Mouse (Mus musculus): ENCODE measurements around the gene Trpm2. TPM values are rescaled to one million over a fixed set of nuclear protein-coding genes. Genes with fewer than 3 reads are reported as not detected.
"Not testable (repeated sequence)": the region's sequence is repeated elsewhere in the genome, so short reads cannot be mapped to it uniquely, and the experiment has no call there.

Trpm2 gene
- 0.01 and 0.02 TPM in 2 replicates for polyA plus RNA-seq (2012)

- peaks cover 41% of the 10 kb centered on the region for H3K27me3 ChIP-seq (ENCODE audit: control insufficient read depth)
- TF ChIP-seq TAL1 (IDR thresholded peaks at IDR 0.05; ENCODE audit: low read length) (no peak), GATA1 (IDR thresholded peaks at IDR 0.05; ENCODE audit: low read length) (no peak)
- no peak within 1 kb of the TSS for H3K4me3 ChIP-seq (replicated peaks)
- no peaks in the 10 kb centered on the region for H3K36me3 ChIP-seq (ENCODE audit: control insufficient read depth)
- H3K9me3 ChIP-seq (ENCODE audit: control insufficient read depth, low read length) = no peaks in the 10 kb centered on the region
- H3K4me1 ChIP-seq (ENCODE audit: control insufficient read depth) = no peaks in the 10 kb centered on the region; the same call in 1 of the 2 replicates
Measured at GRCm38 (mm10) chr10:77970481-77970880, at the start of gene Trpm2. TSS of gene Trpm2 (minus strand) at chr10:77970563.

- Histone ChIP-seq H3K4me1 (ENCODE audit: control insufficient read depth) (peaks cover 16% of the 10 kb centered on the region), H3K27me3 (ENCODE audit: control insufficient read depth) (peaks cover 15% of the 10 kb centered on the region)
- not testable (repeated sequence) for H3K36me3 ChIP-seq (ENCODE audit: control insufficient read depth); H3K4me3 ChIP-seq (replicated peaks); H3K9me3 ChIP-seq (ENCODE audit: control insufficient read depth, low read length)
Measured at GRCm38 (mm10) chr10:78019984-78020383, 49.6 kb upstream of the Trpm2 start.

DNA sequence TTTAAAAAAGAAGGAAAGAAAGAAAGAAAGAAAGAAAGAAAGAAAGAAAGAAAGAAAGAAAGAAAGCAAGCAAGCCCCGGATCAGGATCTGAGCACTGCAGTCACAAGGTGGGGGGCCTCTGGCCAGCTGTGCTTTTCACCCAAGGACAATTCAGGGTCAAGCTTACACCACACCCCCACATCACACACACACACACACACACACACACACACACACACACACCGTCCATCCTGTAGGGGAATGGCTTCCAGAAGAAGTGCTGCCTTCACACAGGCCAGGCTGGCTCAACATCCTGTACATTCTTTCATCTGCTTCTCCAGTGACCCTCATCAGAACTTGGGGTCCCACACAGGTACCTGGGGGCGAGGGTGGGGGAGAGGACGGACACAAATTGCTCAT is 48.9 kb upstream of the Trpm2 start:
- H3K4me1 ChIP-seq (ENCODE audit: control insufficient read depth) = peaks cover 16% of the 10 kb centered on the region
- no peaks in the 10 kb centered on the region for H3K36me3 ChIP-seq (ENCODE audit: control insufficient read depth)
- TF ChIP-seq GATA1 (IDR thresholded peaks at IDR 0.05; ENCODE audit: low read length) (no peak), TAL1 (IDR thresholded peaks at IDR 0.05; ENCODE audit: low read length) (no peak)
- H3K27me3 ChIP-seq (ENCODE audit: control insufficient read depth) = peaks cover 15% of the 10 kb centered on the region
- H3K4me3 ChIP-seq (replicated peaks) = no peak overlapping the region
- H3K9me3 ChIP-seq (ENCODE audit: control insufficient read depth, low read length) = no peaks in the 10 kb centered on the region

DNA sequence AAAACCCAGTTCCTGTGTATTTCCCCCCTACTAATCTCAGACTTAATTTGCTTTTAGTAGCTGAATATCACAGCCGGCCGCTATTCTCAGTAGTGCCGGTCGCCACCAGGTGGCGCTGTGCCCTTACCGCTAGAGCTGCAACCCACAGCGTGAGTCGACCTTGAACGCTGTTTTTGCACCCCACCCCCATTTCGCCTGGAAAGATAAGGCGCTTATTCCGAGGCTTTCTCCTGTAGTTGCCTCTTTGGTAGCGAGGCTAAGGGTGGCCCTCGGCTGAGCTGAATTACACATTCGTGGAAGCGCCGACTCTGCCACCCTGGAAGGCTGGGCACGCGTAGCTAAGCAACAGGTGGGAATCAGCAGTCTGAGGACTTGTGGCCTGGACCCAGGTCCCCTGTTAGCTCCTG is 48.4 kb upstream of the Trpm2 start:
- TF ChIP-seq GATA1 (IDR thresholded peaks at IDR 0.05; ENCODE audit: low read length) (peak; percentile 73), TAL1 (IDR thresholded peaks at IDR 0.05; ENCODE audit: low read length) (no peak)
- Histone ChIP-seq H3K9me3 (ENCODE audit: control insufficient read depth, low read length) (no peaks in the 10 kb centered on the region), H3K4me3 (replicated peaks) (peak overlapping the region; percentile 56), H3K4me1 (ENCODE audit: control insufficient read depth) (peaks cover 16% of the 10 kb centered on the region), H3K27me3 (ENCODE audit: control insufficient read depth) (peaks cover 15% of the 10 kb centered on the region), H3K36me3 (ENCODE audit: control insufficient read depth) (no peaks in the 10 kb centered on the region)

- no peak for TF ChIP-seq GATA1 (IDR thresholded peaks at IDR 0.05; ENCODE audit: low read length)
- no peaks in the 10 kb centered on the region for H3K9me3 ChIP-seq (ENCODE audit: control insufficient read depth, low read length)
- H3K4me1 ChIP-seq (ENCODE audit: control insufficient read depth) = peaks cover 26% of the 10 kb centered on the region
- H3K4me3 ChIP-seq (replicated peaks) = no peak overlapping the region
- H3K36me3 ChIP-seq (ENCODE audit: control insufficient read depth) = no peaks in the 10 kb centered on the region
- H3K27me3 ChIP-seq (ENCODE audit: control insufficient read depth) = peaks cover 15% of the 10 kb centered on the region
Measured at GRCm38 (mm10) chr10:78016366-78016765, 46.0 kb upstream of the Trpm2 start.

- H3K27me3 ChIP-seq (ENCODE audit: control insufficient read depth) = peaks cover 15% of the 10 kb centered on the region
- TF ChIP-seq TAL1 (IDR thresholded peaks at IDR 0.05; ENCODE audit: low read length) (no peak), GATA1 (IDR thresholded peaks at IDR 0.05; ENCODE audit: low read length) (no peak)
- no peak overlapping the region for H3K4me3 ChIP-seq (replicated peaks)
- peaks cover 31% of the 10 kb centered on the region for H3K4me1 ChIP-seq (ENCODE audit: control insufficient read depth)
- no peaks in the 10 kb centered on the region for H3K9me3 ChIP-seq (ENCODE audit: control insufficient read depth, low read length)
- no peaks in the 10 kb centered on the region for H3K36me3 ChIP-seq (ENCODE audit: control insufficient read depth)
Measured at GRCm38 (mm10) chr10:78015489-78015888, 45.1 kb upstream of the Trpm2 start.

DNA sequence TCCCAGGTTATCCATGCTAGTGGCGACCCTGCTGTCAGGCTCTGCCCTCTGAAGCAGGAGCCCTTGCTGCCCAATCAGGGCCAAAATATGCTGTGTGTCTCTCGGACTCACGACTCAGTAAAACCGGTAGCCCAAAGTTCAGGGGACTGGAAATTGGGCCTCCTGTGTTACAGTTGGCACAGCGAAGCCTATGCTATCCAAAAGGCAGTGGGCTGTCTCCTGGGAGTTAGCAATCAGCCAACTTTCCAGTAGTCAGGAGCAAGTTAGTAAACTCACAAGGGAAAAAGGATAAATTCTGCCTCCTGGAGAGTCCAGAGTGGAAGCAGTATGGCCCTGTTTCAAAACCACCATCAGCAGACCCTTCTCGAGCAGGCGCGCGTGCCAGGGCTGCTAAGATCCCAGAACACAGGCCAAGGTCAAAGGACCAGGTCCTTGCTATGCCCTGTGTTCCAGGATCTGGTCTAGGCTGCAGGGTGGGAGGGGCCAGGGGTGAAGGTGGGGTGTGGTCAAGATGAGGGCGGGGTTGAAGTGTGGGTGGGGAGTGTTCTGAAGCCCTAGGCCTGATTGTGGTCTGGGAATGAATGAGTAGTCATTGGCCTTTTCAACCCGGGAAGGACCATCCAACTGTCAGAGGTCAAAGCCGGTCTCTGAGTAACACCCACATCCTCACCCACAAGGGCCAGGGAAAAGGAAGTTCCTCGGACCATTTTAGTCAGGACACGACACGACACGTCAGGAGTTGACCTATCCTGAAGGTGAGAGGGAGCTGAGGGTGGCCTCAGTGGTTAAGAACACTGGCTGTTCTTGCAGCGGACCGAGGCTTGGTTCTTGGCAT is 42.5 kb upstream of the Trpm2 start:
- Histone ChIP-seq H3K36me3 (ENCODE audit: control insufficient read depth) (peaks cover 10% of the 10 kb centered on the region), H3K4me3 (replicated peaks) (no peak overlapping the region), H3K27me3 (ENCODE audit: control insufficient read depth) (peaks cover 13% of the 10 kb centered on the region), H3K9me3 (ENCODE audit: control insufficient read depth, low read length) (no peaks in the 10 kb centered on the region), H3K4me1 (ENCODE audit: control insufficient read depth) (peaks cover 34% of the 10 kb centered on the region)
- TF ChIP-seq GATA1 (IDR thresholded peaks at IDR 0.05; ENCODE audit: low read length) (no peak), TAL1 (IDR thresholded peaks at IDR 0.05; ENCODE audit: low read length) (no peak)

DNA sequence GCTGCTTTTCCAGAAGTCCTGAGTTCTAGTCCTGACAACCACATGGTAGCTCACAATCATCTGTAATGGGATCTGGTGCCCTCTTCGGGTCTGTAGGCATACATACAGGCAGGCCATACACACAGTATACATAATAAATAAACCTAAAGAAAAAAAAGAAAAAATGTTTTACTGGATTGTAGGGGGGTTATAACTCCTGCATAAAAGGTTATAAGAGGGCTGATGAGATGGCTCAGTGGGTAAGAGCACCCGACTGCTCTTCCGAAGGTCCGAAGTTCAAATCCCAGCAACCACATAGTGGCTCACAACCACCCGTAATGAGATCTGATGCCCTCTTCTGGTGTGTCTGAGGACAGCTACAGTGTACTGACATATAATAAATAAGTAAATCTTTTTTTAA is 40.8 kb upstream of the Trpm2 start:
- peaks cover 52% of the 10 kb centered on the region for H3K4me1 ChIP-seq (ENCODE audit: control insufficient read depth)

DNA sequence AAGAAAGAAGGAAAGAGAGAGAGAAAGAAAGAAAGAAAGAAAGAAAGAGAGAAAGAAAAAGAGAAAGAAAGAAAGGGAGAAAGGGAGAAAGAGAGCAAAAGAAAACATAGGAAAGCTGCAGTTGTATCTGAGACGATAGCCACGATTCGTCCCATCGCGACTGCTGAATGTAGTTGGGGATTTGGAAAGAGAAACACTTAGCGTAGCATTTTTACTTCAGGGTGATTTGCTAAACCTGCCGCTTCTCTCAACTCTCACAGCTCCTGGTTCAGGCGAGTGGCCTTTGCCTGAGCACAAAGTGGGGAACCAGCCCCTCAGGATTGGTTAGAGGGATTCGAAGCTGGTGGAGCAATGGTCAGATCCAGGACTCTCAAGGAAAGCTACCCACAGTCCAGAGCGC is 40.0 kb upstream of the Trpm2 start:
- Histone ChIP-seq H3K4me1 (ENCODE audit: control insufficient read depth) (peaks cover 59% of the 10 kb centered on the region), H3K9me3 (ENCODE audit: control insufficient read depth, low read length) (no peaks in the 10 kb centered on the region), H3K27me3 (ENCODE audit: control insufficient read depth) (no peaks in the 10 kb centered on the region), H3K36me3 (ENCODE audit: control insufficient read depth) (peaks cover 34% of the 10 kb centered on the region), H3K4me3 (replicated peaks) (peak overlapping the region; percentile 70)
- no peak for TF ChIP-seq TAL1 (IDR thresholded peaks at IDR 0.05; ENCODE audit: low read length)
- no peak for TF ChIP-seq GATA1 (IDR thresholded peaks at IDR 0.05; ENCODE audit: low read length)

More for the DNA sequence above, 40.8 kb upstream of the Trpm2 start:
- not testable (repeated sequence) for H3K27me3 ChIP-seq (ENCODE audit: control insufficient read depth); H3K9me3 ChIP-seq (ENCODE audit: control insufficient read depth, low read length)
- Histone ChIP-seq H3K36me3 (ENCODE audit: control insufficient read depth) (peaks cover 26% of the 10 kb centered on the region), H3K4me3 (replicated peaks) (peak overlapping the region; percentile 70)

DNA sequence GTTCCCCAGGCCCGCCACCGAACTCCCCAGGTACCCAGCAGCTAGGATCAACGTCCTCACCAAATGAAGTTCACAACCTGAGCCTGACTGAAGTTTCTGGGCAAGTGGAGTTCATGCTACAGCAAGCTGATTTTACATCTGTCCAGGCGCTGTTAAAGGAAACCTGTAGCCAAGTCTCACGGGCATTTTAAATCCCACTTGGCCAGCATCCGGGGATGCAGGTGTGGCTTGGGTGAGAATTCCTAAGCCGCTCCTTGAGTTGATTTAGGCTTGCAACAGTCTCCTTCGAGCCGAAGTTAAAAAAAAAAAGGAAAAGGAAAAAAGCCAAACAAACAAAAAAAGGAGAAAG is 39.6 kb upstream of the Trpm2 start, which contains the start of gene Pfkl:
Gene Pfkl (minus strand): TSS at position 139 of the 349 bp plus-strand sequence.
- no peak for TF ChIP-seq GATA1 (IDR thresholded peaks at IDR 0.05; ENCODE audit: low read length)
- no peaks in the 10 kb centered on the region for H3K27me3 ChIP-seq (ENCODE audit: control insufficient read depth)
- H3K4me1 ChIP-seq (ENCODE audit: control insufficient read depth) = peaks cover 64% of the 10 kb centered on the region
- peak within 1 kb of the TSS; percentile 70 for H3K4me3 ChIP-seq (replicated peaks)
- no peaks in the 10 kb centered on the region for H3K9me3 ChIP-seq (ENCODE audit: control insufficient read depth, low read length)
- H3K36me3 ChIP-seq (ENCODE audit: control insufficient read depth) = peaks cover 38% of the 10 kb centered on the region
